Mouse (Mus musculus) brain, embryonic 14.5 days (tissue): ENCODE measurements at regions not wholly inside any gene's neighbourhood (a gene's known extent, or its start where the extent isn't known, plus 50 kb on each side); places are given as distances from the start of the nearest gene placed in this dataset.

ENCODE experiments used
- DNase-seq: peaks from one replicate; pipeline ENCODE4 v3.0.0-alpha.2; 2011; ENCODE audit warnings: low read depth
- CTCF ChIP-seq: fragments of 200-500 bp; IDR thresholded peaks from 2 replicates; pipeline ENCODE4 v1.5.1; 2012; ENCODE audit warnings: inconsistent platforms, mild to moderate bottlenecking, moderate library complexity, borderline replicate concordance; ENCODE audit not compliant: insufficient read depth, insufficient read length; ENCODE audit errors: extremely low read depth
- POLR2A ChIP-seq: fragments of 200-500 bp; IDR thresholded peaks from 2 replicates; pipeline ENCODE4 v1.6.1; 2012; ENCODE audit warnings: mild to moderate bottlenecking, inconsistent platforms, borderline replicate concordance; ENCODE audit not compliant: poor library complexity, insufficient read depth, insufficient read length, severe bottlenecking; ENCODE audit errors: extremely low read depth

GRCm38 (mm10) chr9:120851914-120852313 is 77.1 kb upstream of the Ctnnb1 start:
- DNase-seq = no peak
- no peak for TF ChIP-seq CTCF

- DNase-seq = no peak
- TF ChIP-seq POLR2A = no peak
- no peak for TF ChIP-seq CTCF
Observed at GRCm38 (mm10) chr9:120852572-120852971, 76.4 kb upstream of the Ctnnb1 start.

- TF ChIP-seq CTCF = no peak
- no peak for TF ChIP-seq POLR2A
- no peak for DNase-seq
Observed at GRCm38 (mm10) chr9:120853032-120853597, 75.9 kb upstream of the Ctnnb1 start.

GRCm38 (mm10) chr9:120854351-120854750 is 74.7 kb upstream of the Ctnnb1 start:
- DNase-seq = no peak

GRCm38 (mm10) chr9:120855293-120856050 is 73.5 kb upstream of the Ctnnb1 start:
- TF ChIP-seq CTCF = no peak

More at GRCm38 (mm10) chr9:120854351-120854750, 74.7 kb upstream of the Ctnnb1 start:
- no peak for TF ChIP-seq CTCF
- no peak for TF ChIP-seq POLR2A

GRCm38 (mm10) chr9:120857849-120858510 is 71.0 kb upstream of the Ctnnb1 start:
- TF ChIP-seq CTCF (no peak), POLR2A (no peak)
- DNase-seq = no peak

More at GRCm38 (mm10) chr9:120855293-120856050, 73.5 kb upstream of the Ctnnb1 start:
- peak; percentile 94 for DNase-seq

- DNase-seq = peak; percentile 67
- TF ChIP-seq POLR2A (no peak), CTCF (no peak)
Observed at GRCm38 (mm10) chr9:120860969-120861595, 67.9 kb upstream of the Ctnnb1 start.

GRCm38 (mm10) chr9:120861788-120862345 is 67.1 kb upstream of the Ctnnb1 start:
- peak; percentile 76 for DNase-seq
- TF ChIP-seq CTCF (no peak), POLR2A (no peak)

GRCm38 (mm10) chr9:120864410-120864809 is 64.6 kb upstream of the Ctnnb1 start:
- no peak for DNase-seq
- no peak for TF ChIP-seq POLR2A
- TF ChIP-seq CTCF = no peak

- peak; percentile 78 for DNase-seq
- TF ChIP-seq CTCF = no peak
- no peak for TF ChIP-seq POLR2A
Observed at GRCm38 (mm10) chr9:120866251-120866650, 62.8 kb upstream of the Ctnnb1 start.

- TF ChIP-seq CTCF (no peak), POLR2A (no peak)
- DNase-seq = peak; percentile 95
Observed at GRCm38 (mm10) chr9:120866709-120867108, 62.3 kb upstream of the Ctnnb1 start.
